Mouse (Mus musculus) midbrain, embryonic 15.5 days (tissue): ENCODE results near the gene Fanci. TPM values are rescaled to one million over a fixed set of nuclear protein-coding genes. Genes with fewer than 3 reads are reported as not detected.

ENCODE experiments used
- ATAC-seq: fragments of 200-750 bp; cut with Nextera tagmentation; replicated peaks from 2 replicates; pipeline ENCODE4 v1.8.0; 2017; ENCODE audit warnings: moderate TSS enrichment
- H3K27ac ChIP-seq: fragments of 300-500 bp; sonication (generic); 2 replicates; pipeline ENCODE4 v1.5.1; 2015; ENCODE audit warnings: mild to moderate bottlenecking, inconsistent platforms
- H3K27me3 ChIP-seq: fragments of 300-500 bp; sonication (generic); replicated peaks from 2 replicates; pipeline ENCODE4 v1.6.1; 2015; ENCODE audit warnings: inconsistent platforms
- H3K36me3 ChIP-seq: fragments of 300-500 bp; sonication (generic); replicated peaks from 2 replicates; pipeline ENCODE4 v1.6.1; 2015; ENCODE audit warnings: inconsistent platforms
- H3K4me1 ChIP-seq: fragments of 300-500 bp; sonication (generic); 2 replicates; pipeline ENCODE4 v1.6.1; 2015; ENCODE audit warnings: inconsistent platforms
- H3K4me2 ChIP-seq: fragments of 300-500 bp; sonication (generic); 2 replicates; pipeline ENCODE4 v1.6.1; 2015; ENCODE audit warnings: inconsistent platforms, mild to moderate bottlenecking, moderate library complexity
- H3K4me3 ChIP-seq: fragments of 300-500 bp; sonication (generic); 2 replicates; pipeline ENCODE4 v1.5.1; 2015; ENCODE audit warnings: mild to moderate bottlenecking, inconsistent platforms
- H3K9ac ChIP-seq: fragments of 300-500 bp; sonication (generic); 2 replicates; pipeline ENCODE4 v1.6.1; 2015; ENCODE audit warnings: mild to moderate bottlenecking, inconsistent platforms
- H3K9me3 ChIP-seq: fragments of 300-500 bp; sonication (generic); 2 replicates; pipeline ENCODE4 v1.6.1; 2016; ENCODE audit warnings: inconsistent platforms
- WGBS: fragments of 180-500 bp; shearing (Covaris S2); methylation state at CpG from one replicate; pipeline ENCODE4 v1.1.7; 2015; ENCODE audit warnings: mixed read lengths; 5-methylcytosine and 5-hydroxymethylcytosine counted together
- polyA plus RNA-seq: library from polyadenylated mRNA; unstranded; fragments of >200 nt; fragmentation: Nextera tagmentation; extraction: Ambion mirVana; gene quantifications from 2 replicates; pipeline ENCODE4 v1.2.1, GENCODE M21; 2015

Gene Fanci
- polyA plus RNA-seq, 1 experiment from 2014 or later: 2.1 TPM

- Histone ChIP-seq H3K4me3 (no peak overlapping the region), H3K4me2 (no peak overlapping the region), H3K4me1 (no peaks in the 10 kb centered on the region), H3K9me3 (no peaks in the 10 kb centered on the region), H3K9ac (no peak overlapping the region), H3K36me3 (no peaks in the 10 kb centered on the region), H3K27me3 (no peaks in the 10 kb centered on the region), H3K27ac (no peak overlapping the region)
- 53% methylated on average over 10 of the region's 10 CpGs for WGBS
- ATAC-seq: no peak
Measured at GRCm38 (mm10) chr7:79425804-79426203, 34.1 kb downstream of the Fanci start.

- Histone ChIP-seq H3K27me3 (no peaks in the 10 kb centered on the region), H3K27ac (no peak overlapping the region), H3K9me3 (no peaks in the 10 kb centered on the region), H3K4me3 (no peak overlapping the region), H3K9ac (no peak overlapping the region), H3K36me3 (no peaks in the 10 kb centered on the region), H3K4me1 (no peaks in the 10 kb centered on the region), H3K4me2 (no peak overlapping the region)
- WGBS: 57% methylated on average over 5 of the region's 5 CpGs
- ATAC-seq: no peak
Measured at GRCm38 (mm10) chr7:79428243-79428642, 36.5 kb downstream of the Fanci start.

GRCm38 (mm10) chr7:79440035-79440434, 48.3 kb downstream of the Fanci start:
- Histone ChIP-seq H3K4me3 (no peak overlapping the region), H3K4me2 (no peak overlapping the region), H3K9ac (no peak overlapping the region), H3K27me3 (no peaks in the 10 kb centered on the region), H3K9me3 (no peaks in the 10 kb centered on the region), H3K4me1 (no peaks in the 10 kb centered on the region), H3K27ac (no peak overlapping the region), H3K36me3 (no peaks in the 10 kb centered on the region)
- no peak for ATAC-seq
- 78% methylated on average over 2 of the region's 2 CpGs for WGBS

- Histone ChIP-seq H3K9me3 (no peaks in the 10 kb centered on the region), H3K4me2 (no peak overlapping the region), H3K27ac (no peak overlapping the region), H3K4me1 (no peaks in the 10 kb centered on the region), H3K27me3 (no peaks in the 10 kb centered on the region), H3K36me3 (peaks cover 33% of the 10 kb centered on the region), H3K9ac (no peak overlapping the region), H3K4me3 (no peak overlapping the region)
- no peak for ATAC-seq
- 92% methylated on average over 2 of the region's 2 CpGs for WGBS
Measured at GRCm38 (mm10) chr7:79447048-79447447, 55.3 kb downstream of the Fanci start.

- Histone ChIP-seq H3K4me2 (no peak overlapping the region), H3K36me3 (peaks cover 37% of the 10 kb centered on the region), H3K9ac (no peak overlapping the region), H3K9me3 (no peaks in the 10 kb centered on the region), H3K4me3 (no peak overlapping the region), H3K4me1 (no peaks in the 10 kb centered on the region), H3K27me3 (no peaks in the 10 kb centered on the region), H3K27ac (no peak overlapping the region)
- 98% methylated on average over 3 of the region's 3 CpGs for WGBS
- no peak for ATAC-seq
Measured at GRCm38 (mm10) chr7:79447486-79447885, 55.8 kb downstream of the Fanci start.

GRCm38 (mm10) chr7:79461721-79462120, 70.0 kb downstream of the Fanci start:
- no peaks in the 10 kb centered on the region for H3K9me3 ChIP-seq
- 0 out of 2 replicates have a peak, but pooled peaks cover 5% of the 10 kb centered on the region for H3K27me3 ChIP-seq
- peaks cover 20% of the 10 kb centered on the region for H3K4me1 ChIP-seq
- ATAC-seq: no peak
- no peak overlapping the region for H3K4me3 ChIP-seq
- H3K36me3 ChIP-seq: peaks cover 28% of the 10 kb centered on the region
- no peak overlapping the region for H3K27ac ChIP-seq
- WGBS: 94% methylated on average over 10 of the region's 10 CpGs
- no peak overlapping the region for H3K9ac ChIP-seq
- no peak overlapping the region for H3K4me2 ChIP-seq

DNA sequence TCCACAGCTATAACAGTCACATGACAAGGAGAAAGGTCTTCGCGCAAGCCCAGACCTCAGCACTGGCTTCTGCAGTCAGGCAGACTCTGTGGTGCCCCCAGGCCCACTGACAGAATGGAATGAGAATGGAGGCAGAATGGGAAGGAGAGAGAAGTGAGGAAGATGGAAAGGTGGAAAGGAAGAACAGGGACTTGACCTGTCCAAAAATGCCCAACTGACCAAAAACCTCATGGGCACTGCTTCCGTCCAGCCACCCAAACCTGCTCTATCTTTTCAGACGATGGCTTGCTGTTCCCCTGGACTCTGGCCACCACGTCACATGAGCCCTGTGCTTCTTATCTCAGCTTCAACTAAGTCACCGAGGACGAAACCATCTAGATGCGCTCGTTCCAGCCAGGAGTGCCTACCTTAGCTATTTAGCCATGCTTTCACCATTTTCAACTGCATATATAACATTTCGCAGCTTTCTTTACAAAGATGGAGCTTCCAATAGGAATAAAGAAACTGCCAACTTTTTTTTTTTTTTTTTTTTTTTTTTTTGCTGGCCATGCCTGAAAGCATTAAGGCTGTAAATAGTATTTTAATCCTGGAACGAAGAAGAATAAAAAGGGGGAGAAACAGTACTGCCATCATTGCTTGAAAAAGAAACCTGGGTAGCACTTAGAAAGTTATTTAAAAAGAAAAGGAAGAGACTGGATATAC, 71.8 kb downstream of the Fanci start:
- ATAC-seq: no peak
- Histone ChIP-seq H3K27ac (no peak overlapping the region), H3K9me3 (no peaks in the 10 kb centered on the region), H3K9ac (no peak overlapping the region), H3K4me2 (no peak overlapping the region), H3K27me3 (peaks cover 10% of the 10 kb centered on the region; the same call in 1 of the 2 replicates), H3K4me1 (peaks cover 32% of the 10 kb centered on the region), H3K36me3 (peaks cover 16% of the 10 kb centered on the region), H3K4me3 (no peak overlapping the region)
- WGBS: 89% methylated on average over 11 of the region's 11 CpGs

DNA sequence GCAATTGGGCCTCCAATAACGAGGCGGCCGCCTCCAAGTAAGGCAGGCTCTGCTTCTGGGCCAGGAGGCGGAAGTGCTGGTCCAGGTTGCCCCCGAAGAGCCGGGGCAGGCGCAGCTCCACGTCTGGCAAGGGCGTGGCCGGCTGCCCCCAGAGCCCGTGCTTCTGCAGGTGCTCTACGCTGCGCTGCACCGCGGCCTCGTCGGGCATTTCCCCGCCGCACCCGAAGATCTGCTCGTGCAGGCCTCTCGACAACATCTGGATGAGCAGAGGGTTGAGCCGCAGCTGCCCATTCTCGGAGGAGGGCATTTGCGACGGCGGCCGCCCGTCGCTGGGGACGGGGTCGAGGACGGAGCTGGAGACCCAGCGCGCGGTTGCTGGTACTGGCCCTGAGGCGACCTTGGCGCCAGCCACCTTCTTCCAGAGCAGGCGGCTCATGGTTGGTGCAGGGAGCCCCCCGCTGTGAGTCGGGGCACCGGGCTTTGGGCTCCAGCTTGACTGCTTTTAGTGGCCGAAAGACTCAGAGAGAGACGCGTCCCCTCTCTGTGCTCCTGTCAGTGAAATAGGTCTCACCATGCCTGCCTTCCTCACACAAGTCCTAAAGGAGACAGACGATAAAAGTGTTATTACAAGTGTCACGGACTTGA, 73.2 kb downstream of the Fanci start:
- Histone ChIP-seq H3K4me1 (peaks cover 32% of the 10 kb centered on the region), H3K9ac (peak overlapping the region; percentile 70), H3K27ac (no peak overlapping the region), H3K27me3 (peaks cover 16% of the 10 kb centered on the region; the same call in 1 of the 2 replicates), H3K36me3 (0 out of 2 replicates have a peak, but pooled peaks cover 11% of the 10 kb centered on the region), H3K4me2 (peak overlapping the region; percentile 94), H3K4me3 (peak overlapping the region; percentile 97), H3K9me3 (no peaks in the 10 kb centered on the region)
- 5% methylated on average over 47 of the region's 47 CpGs for WGBS
- no peak for ATAC-seq

- Histone ChIP-seq H3K4me2 (peak overlapping the region; percentile 94), H3K9ac (peak overlapping the region; percentile 70), H3K27ac (peak overlapping the region; percentile 87), H3K4me3 (peak overlapping the region; percentile 97), H3K9me3 (no peaks in the 10 kb centered on the region), H3K27me3 (peaks cover 16% of the 10 kb centered on the region; the same call in 1 of the 2 replicates), H3K4me1 (peaks cover 32% of the 10 kb centered on the region), H3K36me3 (0 out of 2 replicates have a peak, but pooled peaks cover 6% of the 10 kb centered on the region)
- peak; percentile 18 for ATAC-seq
- WGBS: under 1% methylated on average over 32 of the region's 47 CpGs
Measured at GRCm38 (mm10) chr7:79465461-79466044, 73.8 kb downstream of the Fanci start.

- ATAC-seq: peak; percentile 95
- no peaks in the 10 kb centered on the region for H3K9me3 ChIP-seq
- H3K9ac ChIP-seq: peak within 1 kb of the TSS; percentile 70
- H3K27me3 ChIP-seq: peaks cover 16% of the 10 kb centered on the region; the same call in 1 of the 2 replicates
- H3K4me3 ChIP-seq: peak within 1 kb of the TSS; percentile 97
- H3K36me3 ChIP-seq: 0 out of 2 replicates have a peak, but pooled peaks cover 3% of the 10 kb centered on the region
- peak within 1 kb of the TSS; percentile 94 for H3K4me2 ChIP-seq
- WGBS: under 1% methylated on average over 75 of the region's 76 CpGs
- H3K27ac ChIP-seq: peak within 1 kb of the TSS; percentile 87
- H3K4me1 ChIP-seq: peaks cover 32% of the 10 kb centered on the region
Measured at GRCm38 (mm10) chr7:79466053-79466901, 74.5 kb downstream of the Fanci start, which contains the start of gene Polg. Gene Polg (minus strand): TSS chr7:79466362.

DNA sequence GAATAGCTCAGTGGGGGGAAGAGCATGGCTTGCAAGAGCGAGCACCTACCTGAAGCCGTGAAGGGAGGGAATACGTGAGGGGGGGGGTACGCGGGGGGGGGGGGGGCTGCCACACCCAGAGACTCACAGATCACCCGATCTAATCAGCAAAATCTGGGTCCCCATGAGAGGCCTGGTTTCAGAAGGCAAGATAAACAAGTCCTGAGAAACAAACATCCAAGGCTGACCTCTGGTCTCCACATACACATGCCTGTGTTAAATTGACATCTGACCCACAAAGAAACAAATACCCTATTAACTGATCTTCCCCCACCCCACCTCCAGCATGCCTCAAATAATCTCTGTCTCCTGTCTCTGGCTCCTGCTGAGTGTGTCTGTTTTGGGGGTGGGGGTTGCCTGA, 76.2 kb downstream of the Fanci start:
- WGBS: 6% methylated on average over 2 of the region's 6 CpGs
- H3K9ac ChIP-seq: no peak overlapping the region

More for the DNA sequence above, 76.2 kb downstream of the Fanci start:
- H3K27me3 ChIP-seq: peaks cover 16% of the 10 kb centered on the region; the same call in 1 of the 2 replicates
- peaks cover 32% of the 10 kb centered on the region for H3K4me1 ChIP-seq
- no peak overlapping the region for H3K27ac ChIP-seq
- no peak for ATAC-seq
- H3K4me3 ChIP-seq: peak overlapping the region; percentile 15
- no peaks in the 10 kb centered on the region for H3K9me3 ChIP-seq
- H3K36me3 ChIP-seq: no peaks in the 10 kb centered on the region
- peak overlapping the region; percentile 94 for H3K4me2 ChIP-seq
